Mouse (Mus musculus) ES-Bruce4 (cell line): Measurements from ENCODE around the gene Cmip.

Experiments used
- CTCF ChIP-seq: IDR thresholded peaks from one replicate; pipeline ENCODE4 v1.8.1; 2011; ENCODE audit warnings: low read depth, low read length
- EP300 ChIP-seq: IDR thresholded peaks from 2 replicates; pipeline ENCODE4 v1.6.1; 2011; ENCODE audit warnings: low read depth, low read length; ENCODE audit not compliant: insufficient read depth

DNA sequence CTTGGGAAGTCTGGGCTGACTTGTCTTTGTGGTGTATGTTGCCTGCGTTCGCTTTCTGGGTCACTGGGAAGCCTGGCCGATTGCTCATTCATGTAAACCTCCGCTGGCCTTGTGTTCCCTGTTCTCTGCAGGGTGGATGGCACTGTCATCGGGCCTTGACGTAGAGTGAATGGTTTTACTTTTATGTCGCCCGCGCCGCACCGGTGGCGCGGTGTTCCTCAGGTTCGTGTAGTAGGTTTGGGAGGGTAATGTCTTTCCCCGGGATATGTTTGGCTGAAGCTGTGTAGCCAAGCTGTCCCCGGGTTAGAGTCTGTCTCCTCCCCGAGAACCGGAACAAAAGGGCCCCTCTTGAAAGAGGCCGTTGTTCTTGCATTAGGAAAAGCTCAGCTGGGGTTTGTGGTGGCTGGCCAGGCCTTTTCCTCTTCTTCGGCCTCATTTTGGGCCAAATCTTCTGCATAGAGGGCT, 21.8 kb downstream of the Cmip start:
- TF ChIP-seq CTCF (no peak), EP300 (no peak)
